ENCODE assay signal across 9 mouse cellular contexts in the genomic region with DNA sequence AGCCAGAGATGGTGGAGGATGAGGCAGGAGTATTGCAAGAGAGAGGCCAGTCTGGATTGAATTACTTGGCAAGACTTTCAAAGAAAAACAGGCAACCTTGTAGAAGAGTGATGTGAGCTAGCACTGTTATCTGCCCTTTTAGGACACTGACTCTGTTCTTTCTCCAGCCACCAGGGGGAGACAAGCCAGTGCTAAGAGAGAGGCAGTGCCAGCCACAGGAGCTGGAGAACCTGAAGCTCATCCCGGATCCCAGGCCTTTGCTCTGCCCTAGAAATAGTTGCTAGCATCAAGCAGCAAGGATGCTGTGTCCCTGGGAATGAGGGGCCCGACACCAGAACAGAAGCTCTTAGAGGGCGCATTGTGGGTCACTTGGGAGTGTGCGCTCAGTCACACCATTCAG. TPM values are rescaled to one million over a fixed set of nuclear protein-coding genes. Genes with fewer than 3 reads are reported as not detected.
DNase-seq lines count a peak whose midpoint lies in the region; ATAC-seq lines count a peak whose summit lies in the region.
"Had no signal": no experiment of that assay in that cellular context is flagged by ENCODE, and none has a peak within 500 bp of the region (broad histone marks: within the 10 kb centered on the region; RNA-seq: fewer than 3 reads in every experiment).

No protein-coding gene starts in this region.

- no peak overlapping the region for H3K9ac ChIP-seq in forebrain, embryonic 11.5 days (ENCODE audit: low read length)
- no peak overlapping the region for H3K9ac ChIP-seq in hindbrain, embryonic 14.5 days
- H3K9ac ChIP-seq: limb, embryonic 12.5 days had no signal

- WGBS in forebrain, embryonic 11.5 days, result 78% methylated on average over 4 of the region's 4 CpGs
- WGBS in hindbrain, embryonic 14.5 days, result 77% methylated on average over 4 of the region's 4 CpGs

- ATAC-seq in forebrain, embryonic 11.5 days (replicated peaks; ENCODE audit: low FRiP score), result no peak
- ATAC-seq in hindbrain, embryonic 14.5 days (ENCODE audit: low FRiP score), result peak; percentile 62; the same call in 1 of the 2 replicates
- peak; percentile 92 for ATAC-seq in megakaryocyte progenitor cell, adult 5-6 weeks (replicated peaks; ENCODE audit: poor library complexity)

- H3K36me3 ChIP-seq in forebrain, embryonic 11.5 days (ENCODE audit: control insufficient read depth, insufficient read depth, low read length), result no peaks in the 10 kb centered on the region
- H3K36me3 ChIP-seq in hindbrain, embryonic 14.5 days (replicated peaks; ENCODE audit: control insufficient read depth, insufficient read depth), result peaks cover 62% of the 10 kb centered on the region

- H3K4me3 ChIP-seq in forebrain, embryonic 11.5 days (ENCODE audit: low read depth, low read length), result no peak overlapping the region
- no peak overlapping the region for H3K4me3 ChIP-seq in hindbrain, embryonic 14.5 days (replicated peaks; ENCODE audit: low read length)
- H3K4me3 ChIP-seq: limb, embryonic 12.5 days had no signal

- no peaks in the 10 kb centered on the region for H3K27me3 ChIP-seq in forebrain, embryonic 11.5 days (ENCODE audit: control insufficient read depth, insufficient read depth, low read length)
- H3K27me3 ChIP-seq in hindbrain, embryonic 14.5 days (ENCODE audit: control insufficient read depth, insufficient read depth, low read length), result no peaks in the 10 kb centered on the region
- H3K27me3 ChIP-seq: limb, embryonic 12.5 days had no signal

- no peaks in the 10 kb centered on the region for H3K9me3 ChIP-seq in forebrain, embryonic 11.5 days (ENCODE audit: control insufficient read depth, low read length)
- no peaks in the 10 kb centered on the region for H3K9me3 ChIP-seq in hindbrain, embryonic 14.5 days (ENCODE audit: control insufficient read depth, low read length)
- H3K9me3 ChIP-seq: limb, embryonic 12.5 days had no signal

- H3K4me1 ChIP-seq in forebrain, embryonic 11.5 days (replicated peaks; ENCODE audit: control insufficient read depth, insufficient read depth, low read length), result no peaks in the 10 kb centered on the region
- no peaks in the 10 kb centered on the region for H3K4me1 ChIP-seq in hindbrain, embryonic 14.5 days (replicated peaks; ENCODE audit: control insufficient read depth, insufficient read depth, low read length)
- H3K4me1 ChIP-seq: limb, embryonic 12.5 days had no signal

- no peak overlapping the region for H3K4me2 ChIP-seq in forebrain, embryonic 11.5 days (ENCODE audit: low read depth, low read length, severe bottlenecking)
- H3K4me2 ChIP-seq in hindbrain, embryonic 14.5 days (replicated peaks), result no peak overlapping the region
- H3K4me2 ChIP-seq: limb, embryonic 12.5 days had no signal

- H3K27ac ChIP-seq in forebrain, embryonic 11.5 days (ENCODE audit: low read depth, low read length), result no peak overlapping the region
- H3K27ac ChIP-seq in hindbrain, embryonic 14.5 days, result no peak overlapping the region
- H3K27ac ChIP-seq: limb, embryonic 12.5 days had no signal

- peak; percentile 79 for DNase-seq in MN1 (ENCODE audit: low spot score)
- peak; percentile 44 for DNase-seq in c-Kit-positive CD71-negative TER-119-negative erythroid progenitor cells, embryonic 14.5 days (ENCODE audit: low read depth)
- DNase-seq in forebrain, embryonic 11.5 days (ENCODE audit: low spot score), result peak; percentile 77
- peak; percentile 88 for DNase-seq in hindbrain, embryonic 14.5 days (ENCODE audit: low spot score)
- DNase-seq in layer of hippocampus, adult 9-11 months, result peak; percentile 67
- DNase-seq in right cerebral cortex, postnatal 14 days, result peak; percentile 81
- peak; percentile 42 to 80 for DNase-seq in urinary bladder, postnatal 4 days (ENCODE audit: low spot score in 2 of 2)

RNA-seq across cellular contexts. Expression of gene Dnajc27, which starts 25.0 kb away (rescaled TPM):
- 12.9 and 14.9 TPM in 2 replicates for polyA plus RNA-seq in forebrain, embryonic 11.5 days (2014; fragmentation: Nextera tagmentation; extraction: Ambion mirVana)
- 21.8 and 23.7 TPM in 2 replicates for polyA plus RNA-seq in hindbrain, embryonic 14.5 days (2014; fragmentation: Nextera tagmentation; extraction: Ambion mirVana)
- 5.5 and 10.2 TPM in 2 replicates for total RNA-seq in megakaryocyte progenitor cell, adult 5-6 weeks (2015)
- total RNA-seq in megakaryocyte progenitor cell, adult 5-6 weeks (2017), result 4.8 and 6.7 TPM in 2 replicates

RNA-seq across cellular contexts. Expression of gene Adcy3, which starts 25.5 kb away (rescaled TPM):
- 5.1 and 6.1 TPM in 2 replicates for polyA plus RNA-seq in forebrain, embryonic 11.5 days (2014; fragmentation: Nextera tagmentation; extraction: Ambion mirVana)
- polyA plus RNA-seq in hindbrain, embryonic 14.5 days (2014; fragmentation: Nextera tagmentation; extraction: Ambion mirVana), result 12.1 and 12.6 TPM in 2 replicates
- 1.3 and 2.0 TPM in 2 replicates for total RNA-seq in megakaryocyte progenitor cell, adult 5-6 weeks (2015)
- total RNA-seq in megakaryocyte progenitor cell, adult 5-6 weeks (2017), result 1.6 and 2.0 TPM in 2 replicates
